In the genomic region with DNA sequence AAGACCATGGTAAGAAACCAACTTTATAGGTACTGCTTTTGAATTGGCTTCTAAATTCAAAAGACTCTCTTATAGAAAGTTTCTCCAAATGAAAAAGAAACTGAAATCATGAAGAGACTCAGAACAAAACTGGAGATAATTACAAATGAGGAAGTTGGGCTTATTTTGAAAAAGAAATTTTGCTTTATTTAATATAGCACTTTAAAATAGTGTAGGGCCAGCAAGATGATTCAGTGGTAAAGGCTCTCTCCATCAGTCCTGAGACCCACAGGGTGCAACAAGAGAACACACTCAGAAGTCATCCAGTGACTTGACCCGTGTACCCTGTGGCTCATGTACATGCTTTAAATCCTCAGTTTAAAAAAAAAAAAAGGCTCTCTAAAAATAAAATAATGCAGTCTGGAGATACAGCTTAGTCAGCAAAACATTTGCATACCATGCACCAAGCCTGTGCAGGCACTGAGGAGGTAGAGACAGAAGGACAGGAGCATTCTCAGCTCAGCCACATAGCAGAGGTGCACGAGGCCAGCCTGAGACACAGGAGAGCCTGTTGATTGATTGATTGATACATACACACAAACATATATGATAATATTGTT, we compare ENCODE assay signal across 15 mouse cellular contexts. TPM values are rescaled to one million over a fixed set of nuclear protein-coding genes. Genes with fewer than 3 reads are reported as not detected.
DNase-seq lines count a peak whose midpoint lies in the region; ATAC-seq and TF ChIP-seq lines count a peak whose summit lies in the region.
"Had no signal": no experiment of that assay in that cellular context is flagged by ENCODE, and none has a peak within 500 bp of the region (broad histone marks: within the 10 kb centered on the region; RNA-seq: fewer than 3 reads in every experiment).

No protein-coding gene starts in this region.

- no peaks in the 10 kb centered on the region for H3K27me3 ChIP-seq in liver, embryonic 12.5 days (replicated peaks)

- peak; percentile 64; the same call in 1 of the 2 replicates for ATAC-seq in frontal cortex, adult (ENCODE audit: low TSS enrichment)
- no peak for ATAC-seq in liver, embryonic 12.5 days
- peak; percentile 72 for ATAC-seq in neutrophil, adult 5-6 weeks (ENCODE audit: extremely low read depth, insufficient number of reproducible peaks, low FRiP score, poor library complexity, severe bottlenecking)
- ATAC-seq in cerebellum, adult (ENCODE audit: insufficient number of reproducible peaks, low FRiP score, low TSS enrichment): no peak
- ATAC-seq: hindbrain, embryonic 16.5 days had no signal

- whole genome bisulfite sequencing in bone marrow, adult 2 months: 24% methylated on average over 2 of the region's 2 CpGs
- WGBS in liver, embryonic 12.5 days (ENCODE audit: insufficient replicate concordance): 41% methylated on average over 2 of the region's 2 CpGs

- no peak for TF ChIP-seq POLR2A in bone marrow, adult 2 months (IDR thresholded peaks at IDR 0.05; ENCODE audit: borderline replicate concordance, control insufficient read depth, low read depth, low read length)

- H3K9me3 ChIP-seq in liver, embryonic 12.5 days (replicated peaks): 0 out of 2 replicates have a peak, but pooled peaks cover 5% of the 10 kb centered on the region
- H3K9me3 ChIP-seq: midbrain, embryonic 10.5 days had no signal

- H3K4me3 ChIP-seq in bone marrow, adult 2 months (replicated peaks; ENCODE audit: control insufficient read depth, low read depth, low read length): peak overlapping the region; percentile 49
- peak overlapping the region; percentile 25; the same call in 1 of the 2 replicates for H3K4me3 ChIP-seq in liver, embryonic 12.5 days
- H3K4me3 ChIP-seq: midbrain, embryonic 10.5 days had no signal

- H3K9ac ChIP-seq in liver, embryonic 12.5 days: peak overlapping the region; percentile 40; the same call in 1 of the 2 replicates

- no peak for DNase-seq in frontal cortex, postnatal 25 days (ENCODE audit: low spot score in 2 of 2)
- DNase-seq in frontal cortex, adult 2 months (ENCODE audit: extremely low spot score in 1 of 2, low spot score in 1 of 2): no peak
- no peak for DNase-seq in layer of hippocampus, adult 11-12 months (ENCODE audit: low spot score)
- DNase-seq: cerebellum, adult 8-10 months; embryo, embryonic 11 days; lung, adult 2 months; right cerebral cortex, postnatal 25 days; thymus, postnatal 25 days had no signal

- peaks cover 43% of the 10 kb centered on the region for H3K36me3 ChIP-seq in liver, embryonic 12.5 days

- H3K4me1 ChIP-seq in bone marrow, adult 2 months (ENCODE audit: control insufficient read depth, insufficient read depth, low read length): peaks cover 8% of the 10 kb centered on the region
- H3K4me1 ChIP-seq in liver, embryonic 12.5 days: peaks cover 59% of the 10 kb centered on the region

- no peak for TF ChIP-seq CTCF in bone marrow, adult 2 months (IDR thresholded peaks at IDR 0.05; ENCODE audit: control insufficient read depth, insufficient read depth, low read length)

- H3K27ac ChIP-seq in bone marrow, adult 2 months (ENCODE audit: control insufficient read depth, insufficient read depth, low read depth, low read length, poor library complexity): no peak overlapping the region; the same call in 1 of the 2 replicates
- H3K27ac ChIP-seq in liver, embryonic 12.5 days: 0 out of 2 replicates have a peak overlapping the region, but pooled peaks have one; percentile 71
- H3K27ac ChIP-seq: midbrain, embryonic 10.5 days had no signal

- H3K4me2 ChIP-seq in liver, embryonic 12.5 days: peak overlapping the region; percentile 55

RNA-seq across cellular contexts. Expression of a gene that starts 33.0 kb away (rescaled TPM):
- 38.3 and 70.4 TPM in 2 replicates for polyA plus RNA-seq in bone marrow, adult 2 months (2011; ENCODE audit: insufficient read depth, insufficient read length, low replicate concordance, missing spikeins)
- 40.1 and 42.5 TPM in 2 replicates for polyA plus RNA-seq in liver, embryonic 12.5 days (2016; fragmentation: Nextera tagmentation; extraction: Ambion mirVana)
- total RNA-seq in neutrophil, adult 5-6 weeks (2017): 118 and 135 TPM in 2 replicates
- polyA plus RNA-seq in frontal cortex, adult 2 months (2012; rRNA removed): 44.9 and 47.1 TPM in 2 replicates

Comparison
In these comparisons a context has a peak if more than half of its experiments do, and no peak if none do; other contexts are left out.
1. ATAC-seq: peak in frontal cortex, adult (single experiment) and neutrophil, adult 5-6 weeks (single experiment); none in liver, embryonic 12.5 days (single experiment) and cerebellum, adult (single experiment).